Mouse (Mus musculus): ENCODE results near the gene Zkscan8. TPM values are rescaled to one million over a fixed set of nuclear protein-coding genes. Genes with fewer than 3 reads are reported as not detected.

Gene Zkscan8
- total RNA-seq, 2 experiments from 2014 or later = 13.9 to 18.1 TPM

Other genes with a start within 250 kb of the Zkscan8 start
- gene Gpx5, start 238.4 kb downstream of the Zkscan8 start, total RNA-seq (2021) = not detected
- gene Gpx6, start 219.0 kb downstream of the Zkscan8 start, total RNA-seq (2021) = not detected
- gene Olfr1367, start 184.2 kb downstream of the Zkscan8 start, total RNA-seq (2021) = not detected
- gene Zscan12, start 168.3 kb downstream of the Zkscan8 start, total RNA-seq (2021) = 1 to 10 TPM; 6.3 to 7.1 TPM
- gene Zkscan3, start 128.4 kb downstream of the Zkscan8 start, total RNA-seq (2021) = 10 to 100 TPM; 38.9 to 39.0 TPM
- gene Pgbd1, start 90.1 kb downstream of the Zkscan8 start, total RNA-seq (2021) = under 1 TPM; 0.36 to 0.89 TPM
- gene Zscan26, start 77.4 kb downstream of the Zkscan8 start, total RNA-seq (2021) = 10 to 100 TPM; 20.6 to 22.4 TPM
- under 1 TPM; 0.57 to 0.77 TPM for gene Nkapl, start 62.6 kb downstream of the Zkscan8 start, total RNA-seq (2021)
- 1 to 10 TPM; 1.7 to 2.4 TPM for gene Zkscan4, start 52.2 kb downstream of the Zkscan8 start, total RNA-seq (2021)
- gene Gm10065, start 51.7 kb downstream of the Zkscan8 start, total RNA-seq (2021) = not detected
- 10 to 100 TPM; 26.0 to 28.5 TPM for gene AK157302, start 35.9 kb downstream of the Zkscan8 start, total RNA-seq (2021)
- 100 to 1,000 TPM; 216 to 225 TPM for gene Gm11273, start 29.7 kb downstream of the Zkscan8 start, total RNA-seq (2021)
- not detected for gene Olfr1366, start 11.7 kb upstream of the Zkscan8 start, total RNA-seq (2021)
- not detected for gene Olfr1535, start 28.8 kb upstream of the Zkscan8 start, total RNA-seq (2021)
- gene Olfr1364, start 50.6 kb upstream of the Zkscan8 start, total RNA-seq (2021) = not detected
- not detected for gene Olfr1362, start 82.9 kb upstream of the Zkscan8 start, total RNA-seq (2021)
- gene Olfr11, start 111.4 kb upstream of the Zkscan8 start, total RNA-seq (2021) = not detected
- not detected for gene Olfr1361, start 132.3 kb upstream of the Zkscan8 start, total RNA-seq (2021)
- not detected for gene Olfr1360, start 146.3 kb upstream of the Zkscan8 start, total RNA-seq (2021)
- not detected for gene Olfr1359, start 167.0 kb upstream of the Zkscan8 start, total RNA-seq (2021)
- 100 to 1,000 TPM; 206 to 220 TPM for gene Hist1h2bl, start 185.0 kb upstream of the Zkscan8 start, total RNA-seq (2021)
- gene Hist1h2ai, start 185.3 kb upstream of the Zkscan8 start, total RNA-seq (2021) = 100 to 1,000 TPM; 201 to 229 TPM
- 100 to 1,000 TPM; 284 to 332 TPM for gene Hist1h3h, start 186.5 kb upstream of the Zkscan8 start, total RNA-seq (2021)
- 10 to 100 TPM; 54.7 to 69.5 TPM for gene Hist1h2bm, start 190.9 kb upstream of the Zkscan8 start, total RNA-seq (2021)
- 10 to 100 TPM; 39.0 to 39.7 TPM for gene Hist1h4j, start 203.9 kb upstream of the Zkscan8 start, total RNA-seq (2021)
- 100 to 1,000 TPM; 426 to 466 TPM for gene Hist1h4k, start 219.4 kb upstream of the Zkscan8 start, total RNA-seq (2021)
- gene Hist1h2ak, start 222.7 kb upstream of the Zkscan8 start, total RNA-seq (2021) = 10 to 100 TPM; 79.2 to 89.4 TPM
- gene Hist1h2bn, start 223.0 kb upstream of the Zkscan8 start, total RNA-seq (2021) = 100 to 1,000 TPM in 1 of 2 experiments, 10 to 100 TPM in 1; 98.6 to 149 TPM
- 100 to 1,000 TPM; 112 to 150 TPM for gene Hist1h1b, start 249.5 kb upstream of the Zkscan8 start, total RNA-seq (2021)

Measured in heart, postnatal 10 days (tissue).